Mouse (Mus musculus): ENCODE measurements at regions not wholly inside any gene's neighbourhood (a gene's known extent, or its start where the extent isn't known, plus 50 kb on each side); places are given as distances from the start of the nearest gene placed in this dataset.

DNA sequence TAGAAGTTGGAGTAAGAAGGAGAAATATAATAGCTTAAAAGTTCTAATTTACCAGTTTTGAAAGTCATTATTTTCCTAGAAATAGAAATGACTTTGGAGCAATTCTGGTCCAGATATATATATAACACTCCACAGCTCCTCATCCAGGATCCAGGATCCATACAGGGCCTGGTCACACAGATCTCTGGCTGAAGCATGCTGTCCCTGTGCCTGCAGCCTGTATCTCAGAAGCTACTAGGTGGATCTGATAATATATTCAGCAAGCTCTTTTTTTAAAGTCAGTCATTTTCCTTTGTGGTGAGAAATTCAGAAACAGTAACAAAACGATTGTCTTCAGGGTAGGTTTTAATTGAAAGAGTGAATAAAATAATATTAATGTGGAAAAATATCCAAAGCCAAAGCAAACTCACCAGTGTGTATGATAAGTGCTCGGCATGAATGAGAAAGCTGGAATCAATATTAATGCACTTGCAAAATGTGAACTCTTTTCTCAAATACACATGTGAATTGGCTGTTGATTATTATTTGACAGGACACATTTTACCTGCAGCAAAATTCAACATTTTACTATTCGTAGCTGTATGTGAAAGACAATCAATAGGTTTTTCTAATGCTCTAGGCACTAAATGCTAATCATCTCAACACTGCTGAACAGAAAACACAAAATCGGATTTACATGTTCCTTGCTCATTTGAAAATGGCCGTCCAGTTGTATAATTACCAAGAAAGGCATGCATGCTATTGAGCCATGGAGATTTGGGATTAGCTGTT lies 288.1 kb upstream of the Cxadr start:
- 87% methylated on average over 5 of the region's 5 CpGs for WGBS
- no peak overlapping the region for H3K9ac ChIP-seq (ENCODE audit: low read length)
- H3K9me3 ChIP-seq (ENCODE audit: control insufficient read depth, low read length): no peaks in the 10 kb centered on the region
- H3K4me3 ChIP-seq (ENCODE audit: low read depth, low read length): no peak overlapping the region
- H3K36me3 ChIP-seq (ENCODE audit: control insufficient read depth, insufficient read depth, low read length): no peaks in the 10 kb centered on the region
- ATAC-seq (ENCODE audit: insufficient read depth, low FRiP score, low TSS enrichment) (no peak), DNase-seq (ENCODE audit: low spot score) (no peak)
- no peaks in the 10 kb centered on the region for H3K27me3 ChIP-seq (ENCODE audit: control insufficient read depth, insufficient read depth, low read length)
- no peak overlapping the region for H3K27ac ChIP-seq (ENCODE audit: low read depth, low read length)
- H3K4me1 ChIP-seq (ENCODE audit: control insufficient read depth, insufficient read depth, low read length): no peaks in the 10 kb centered on the region
- no peak overlapping the region for H3K4me2 ChIP-seq (ENCODE audit: low read depth)

GRCm38 (mm10) chr16:78004016-78004415 lies 297.3 kb upstream of the Cxadr start:
- no peak overlapping the region for H3K27ac ChIP-seq (ENCODE audit: low read depth, low read length)
- H3K4me2 ChIP-seq (ENCODE audit: low read depth): no peak overlapping the region
- H3K9me3 ChIP-seq (ENCODE audit: control insufficient read depth, low read length): no peaks in the 10 kb centered on the region
- no peaks in the 10 kb centered on the region for H3K4me1 ChIP-seq (ENCODE audit: control insufficient read depth, insufficient read depth, low read length)
- H3K4me3 ChIP-seq (ENCODE audit: low read depth, low read length): no peak overlapping the region
- DNase-seq (ENCODE audit: low spot score) (no peak), ATAC-seq (ENCODE audit: insufficient read depth, low FRiP score, low TSS enrichment) (no peak)
- H3K36me3 ChIP-seq (ENCODE audit: control insufficient read depth, insufficient read depth, low read length): no peaks in the 10 kb centered on the region
- H3K9ac ChIP-seq (ENCODE audit: low read length): no peak overlapping the region
- WGBS: 87% methylated on average over 5 of the region's 5 CpGs
- no peaks in the 10 kb centered on the region for H3K27me3 ChIP-seq (ENCODE audit: control insufficient read depth, insufficient read depth, low read length)

DNA sequence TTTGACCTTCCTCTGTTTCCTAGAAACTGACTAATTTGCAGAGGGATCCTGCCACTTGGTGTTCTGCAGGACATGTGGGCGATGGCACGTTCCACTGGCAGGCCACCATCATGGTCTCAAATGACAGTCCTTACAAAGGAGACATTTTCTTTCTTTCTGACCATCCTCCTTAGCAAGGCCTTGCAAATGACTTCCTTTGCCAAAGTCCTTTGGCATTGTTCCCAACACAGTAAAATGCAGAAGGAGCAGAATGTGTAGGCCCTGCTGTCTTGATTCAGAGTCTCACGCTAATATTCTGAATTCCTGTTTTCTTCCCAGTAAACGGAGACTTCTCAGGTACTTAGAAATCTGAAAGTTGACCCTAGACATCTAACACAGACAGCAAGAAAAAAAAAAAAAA lies 308.3 kb upstream of the Cxadr start:
- Histone ChIP-seq H3K4me2 (ENCODE audit: low read depth) (no peak overlapping the region), H3K9me3 (ENCODE audit: control insufficient read depth, low read length) (no peaks in the 10 kb centered on the region), H3K4me1 (ENCODE audit: control insufficient read depth, insufficient read depth, low read length) (no peaks in the 10 kb centered on the region), H3K36me3 (ENCODE audit: control insufficient read depth, insufficient read depth, low read length) (no peaks in the 10 kb centered on the region), H3K27me3 (ENCODE audit: control insufficient read depth, insufficient read depth, low read length) (no peaks in the 10 kb centered on the region), H3K9ac (ENCODE audit: low read length) (no peak overlapping the region), H3K4me3 (ENCODE audit: low read depth, low read length) (no peak overlapping the region), H3K27ac (ENCODE audit: low read depth, low read length) (no peak overlapping the region)
- DNase-seq (ENCODE audit: low spot score) (no peak), ATAC-seq (ENCODE audit: insufficient read depth, low FRiP score, low TSS enrichment) (no peak)
- WGBS: 81% methylated on average over 4 of the region's 4 CpGs

GRCm38 (mm10) chr16:77989791-77990325 lies 311.4 kb upstream of the Cxadr start:
- ATAC-seq (ENCODE audit: insufficient read depth, low FRiP score, low TSS enrichment) (no peak), DNase-seq (ENCODE audit: low spot score) (no peak)
- Histone ChIP-seq H3K27me3 (ENCODE audit: control insufficient read depth, insufficient read depth, low read length) (no peaks in the 10 kb centered on the region), H3K36me3 (ENCODE audit: control insufficient read depth, insufficient read depth, low read length) (no peaks in the 10 kb centered on the region), H3K9me3 (ENCODE audit: control insufficient read depth, low read length) (no peaks in the 10 kb centered on the region), H3K4me3 (ENCODE audit: low read depth, low read length) (no peak overlapping the region), H3K27ac (ENCODE audit: low read depth, low read length) (no peak overlapping the region), H3K4me2 (ENCODE audit: low read depth) (no peak overlapping the region), H3K9ac (ENCODE audit: low read length) (no peak overlapping the region), H3K4me1 (ENCODE audit: control insufficient read depth, insufficient read depth, low read length) (no peaks in the 10 kb centered on the region)
- WGBS: 87% methylated on average over 4 of the region's 4 CpGs

GRCm38 (mm10) chr16:77989139-77989538 lies 312.1 kb upstream of the Cxadr start:
- H3K27me3 ChIP-seq (ENCODE audit: control insufficient read depth, insufficient read depth, low read length): no peaks in the 10 kb centered on the region
- DNase-seq (ENCODE audit: low spot score) (peak; percentile 18), ATAC-seq (ENCODE audit: insufficient read depth, low FRiP score, low TSS enrichment) (no peak)
- no peak overlapping the region for H3K27ac ChIP-seq (ENCODE audit: low read depth, low read length)
- H3K4me3 ChIP-seq (ENCODE audit: low read depth, low read length): no peak overlapping the region
- H3K4me2 ChIP-seq (ENCODE audit: low read depth): no peak overlapping the region
- H3K9ac ChIP-seq (ENCODE audit: low read length): no peak overlapping the region
- no peaks in the 10 kb centered on the region for H3K4me1 ChIP-seq (ENCODE audit: control insufficient read depth, insufficient read depth, low read length)
- 97% methylated on average over 5 of the region's 5 CpGs for WGBS
- no peaks in the 10 kb centered on the region for H3K9me3 ChIP-seq (ENCODE audit: control insufficient read depth, low read length)
- no peaks in the 10 kb centered on the region for H3K36me3 ChIP-seq (ENCODE audit: control insufficient read depth, insufficient read depth, low read length)

GRCm38 (mm10) chr16:77986884-77987529 lies 314.3 kb upstream of the Cxadr start:
- H3K9me3 ChIP-seq (ENCODE audit: control insufficient read depth, low read length): no peaks in the 10 kb centered on the region
- WGBS: 57% methylated on average over 10 of the region's 10 CpGs
- H3K27me3 ChIP-seq (ENCODE audit: control insufficient read depth, insufficient read depth, low read length): no peaks in the 10 kb centered on the region
- H3K9ac ChIP-seq (ENCODE audit: low read length): no peak overlapping the region
- H3K4me3 ChIP-seq (ENCODE audit: low read depth, low read length): no peak overlapping the region
- H3K4me2 ChIP-seq (ENCODE audit: low read depth): no peak overlapping the region
- H3K4me1 ChIP-seq (ENCODE audit: control insufficient read depth, insufficient read depth, low read length): no peaks in the 10 kb centered on the region
- DNase-seq (ENCODE audit: low spot score): peak; percentile 13
- H3K36me3 ChIP-seq (ENCODE audit: control insufficient read depth, insufficient read depth, low read length): no peaks in the 10 kb centered on the region
- no peak overlapping the region for H3K27ac ChIP-seq (ENCODE audit: low read depth, low read length)
- peak; percentile 58; the same call in 1 of the 2 replicates for ATAC-seq (ENCODE audit: insufficient read depth, low FRiP score, low TSS enrichment)

DNA sequence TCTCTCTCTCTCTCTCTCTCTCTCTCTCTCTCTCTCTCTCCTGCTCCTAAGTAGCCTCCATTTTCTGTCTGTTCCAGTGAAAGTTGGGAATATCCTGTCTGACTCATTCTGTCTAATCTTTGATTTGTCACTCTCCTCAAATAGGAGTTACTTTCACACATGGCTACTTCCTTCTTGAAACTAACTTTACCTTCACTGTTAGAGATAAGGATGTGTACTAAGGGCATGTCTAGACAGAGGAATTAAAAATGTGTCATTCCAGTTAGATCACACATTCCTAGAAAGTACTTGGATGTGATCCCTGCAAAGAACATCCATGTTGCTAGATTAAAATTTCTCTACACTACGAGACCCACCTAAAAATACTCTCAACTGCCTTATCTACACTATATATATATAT lies 346.9 kb upstream of the Gm11146 start:
- Histone ChIP-seq H3K9ac (ENCODE audit: low read length) (no peak overlapping the region), H3K4me2 (ENCODE audit: low read depth) (no peak overlapping the region), H3K27me3 (ENCODE audit: control insufficient read depth, insufficient read depth, low read length) (no peaks in the 10 kb centered on the region), H3K4me3 (ENCODE audit: low read depth, low read length) (no peak overlapping the region), H3K9me3 (ENCODE audit: control insufficient read depth, low read length) (no peaks in the 10 kb centered on the region), H3K4me1 (ENCODE audit: control insufficient read depth, insufficient read depth, low read length) (no peaks in the 10 kb centered on the region), H3K36me3 (ENCODE audit: control insufficient read depth, insufficient read depth, low read length) (no peaks in the 10 kb centered on the region), H3K27ac (ENCODE audit: low read depth, low read length) (no peak overlapping the region)
- DNase-seq (ENCODE audit: low spot score) (no peak), ATAC-seq (ENCODE audit: insufficient read depth, low FRiP score, low TSS enrichment) (no peak)
- whole genome bisulfite sequencing: 89% methylated on average over 1 of the region's 1 CpGs

- H3K4me1 ChIP-seq (ENCODE audit: control insufficient read depth, insufficient read depth, low read length): no peaks in the 10 kb centered on the region
- H3K9ac ChIP-seq (ENCODE audit: low read length): no peak overlapping the region
- no peak overlapping the region for H3K4me3 ChIP-seq (ENCODE audit: low read depth, low read length)
- no peaks in the 10 kb centered on the region for H3K27me3 ChIP-seq (ENCODE audit: control insufficient read depth, insufficient read depth, low read length)
- ATAC-seq (ENCODE audit: insufficient read depth, low FRiP score, low TSS enrichment) (no peak), DNase-seq (ENCODE audit: low spot score) (no peak)
- H3K4me2 ChIP-seq (ENCODE audit: low read depth): no peak overlapping the region
- no peak overlapping the region for H3K27ac ChIP-seq (ENCODE audit: low read depth, low read length)
- no peaks in the 10 kb centered on the region for H3K36me3 ChIP-seq (ENCODE audit: control insufficient read depth, insufficient read depth, low read length)
- H3K9me3 ChIP-seq (ENCODE audit: control insufficient read depth, low read length): no peaks in the 10 kb centered on the region
- WGBS: 54% methylated on average over 2 of the region's 2 CpGs
Observed at GRCm38 (mm10) chr16:77945442-77945841, 343.5 kb upstream of the Gm11146 start.
